Mouse (Mus musculus) heart, postnatal 10 days (tissue): Measurements from ENCODE around the gene Arid1b. TPM values are rescaled to one million over a fixed set of nuclear protein-coding genes. Genes with fewer than 3 reads are reported as not detected.

Experiments
- DNase-seq, 2 experiments: peaks; one replicate each; pipeline ENCODE4 v3.0.0; 2021
- intact Hi-C: fragments of 180-260 bp; cut with DNase I; formaldehyde crosslinking; loops from one replicate; pipeline ENCODE4 v1.15.1; 2025
- total RNA-seq, 2 experiments: library from RNA; stranded (reverse); gene quantifications; 2 replicates each; pipeline ENCODE4 v1.2.3; 2021

The Arid1b gene
- total RNA-seq, 2 experiments from 2014 or later = 38.9 to 41.4 TPM

DNA sequence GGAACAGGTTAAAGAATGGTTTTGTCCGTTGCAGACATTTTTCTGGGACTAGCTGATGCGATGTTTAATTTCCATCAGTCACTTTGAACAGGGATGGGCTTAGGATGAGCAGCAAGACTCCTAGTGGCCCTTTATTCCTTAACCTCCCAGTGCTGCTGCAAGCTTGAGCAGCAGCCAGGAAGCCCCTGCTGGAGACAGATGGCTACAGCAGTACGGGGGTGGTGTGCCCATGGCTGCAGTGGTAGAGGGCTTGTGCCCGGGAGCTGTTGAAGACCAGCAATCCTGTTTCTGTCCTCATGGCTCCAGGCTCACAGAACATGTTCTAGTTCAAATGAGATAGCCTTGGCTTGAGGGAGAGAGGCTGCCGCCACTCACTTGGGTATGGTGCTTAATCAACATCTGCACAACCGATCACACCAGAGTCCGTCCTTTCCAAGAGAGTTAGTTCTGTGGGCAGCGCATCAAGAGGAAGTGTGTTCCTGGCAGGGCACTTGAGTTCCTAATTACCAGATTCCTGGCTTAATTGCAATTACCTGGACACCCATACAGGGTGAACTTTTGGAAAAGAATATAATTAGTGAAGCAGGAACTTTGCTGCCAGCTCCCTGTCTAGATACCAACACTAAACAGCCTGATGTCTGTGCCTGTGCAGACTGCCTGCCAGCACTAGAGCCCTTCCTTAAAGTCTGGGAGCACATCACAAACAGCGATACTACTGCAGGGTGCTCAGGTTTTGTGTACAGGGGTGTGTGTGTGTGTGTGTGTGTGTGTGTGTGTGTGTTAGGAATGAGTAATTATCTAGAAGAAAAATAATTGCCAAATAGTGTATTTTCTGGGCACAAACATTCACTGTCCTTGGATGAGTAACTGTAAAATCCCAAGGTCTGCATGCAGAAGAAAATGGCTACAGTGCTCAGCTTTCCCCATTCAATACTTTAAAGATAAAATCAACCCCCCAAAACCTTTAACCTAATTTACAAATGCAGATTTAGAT is 224.0 kb downstream of the Arid1b start:
- intact Hi-C loops = no loop called here
- DNase-seq = no peak

- intact Hi-C loops = no loop called here
- DNase-seq = no peak
These were observed 224.9 kb downstream of the Arid1b start for GRCm38 (mm10) chr17:5218955-5219557.

DNA sequence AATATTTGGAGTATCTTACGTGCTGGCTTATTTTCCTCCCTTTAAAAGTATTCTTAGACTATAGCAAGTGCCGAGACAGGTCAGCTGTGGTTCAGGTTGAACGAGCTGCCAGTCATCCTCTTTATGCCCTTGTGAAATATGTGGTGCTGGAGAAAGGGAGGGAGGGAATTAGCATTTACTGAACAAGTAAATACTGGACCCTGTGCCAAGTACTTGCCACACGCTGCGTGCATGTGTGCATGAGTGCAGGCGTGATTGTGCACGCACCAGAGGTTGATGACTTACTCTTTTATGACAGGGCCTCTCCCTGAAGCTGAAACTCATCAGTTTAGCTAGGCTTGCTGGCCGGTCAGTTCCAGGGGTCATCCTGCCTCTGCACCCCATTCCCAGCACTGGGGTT is 226.9 kb downstream of the Arid1b start:
- intact Hi-C loops = no loop called here
- no peak for DNase-seq

DNA sequence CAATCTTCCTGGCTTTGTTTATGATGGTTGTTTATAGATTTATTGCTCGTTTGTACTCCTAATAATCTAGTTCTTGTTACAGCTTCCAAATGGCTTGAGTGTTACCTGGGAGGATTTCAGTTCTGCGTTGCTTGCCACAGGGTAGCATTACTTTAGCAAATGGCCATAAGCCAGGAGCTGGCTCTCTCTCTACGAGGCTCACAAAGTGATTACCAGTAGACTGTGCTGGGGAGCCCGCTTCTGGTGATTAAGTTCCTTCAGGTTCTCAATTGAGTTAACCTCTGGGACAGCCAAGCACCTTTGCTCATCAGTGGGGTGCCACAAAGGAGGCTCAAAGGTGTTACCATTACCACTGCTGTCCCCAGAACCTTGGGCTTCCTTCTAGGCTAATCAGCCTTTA is 227.4 kb downstream of the Arid1b start:
- intact Hi-C loops = no loop called here
- no peak for DNase-seq

- intact Hi-C loops = no loop called here
These were observed 228.7 kb downstream of the Arid1b start for GRCm38 (mm10) chr17:5222827-5223226.

GRCm38 (mm10) chr17:5224932-5225331 is 230.8 kb downstream of the Arid1b start:
- no peak for DNase-seq

More at GRCm38 (mm10) chr17:5222827-5223226, 228.7 kb downstream of the Arid1b start:
- no peak for DNase-seq

GRCm38 (mm10) chr17:5227136-5227535 is 233.0 kb downstream of the Arid1b start:
- DNase-seq = no peak
- intact Hi-C loops = no loop called here

More at GRCm38 (mm10) chr17:5224932-5225331, 230.8 kb downstream of the Arid1b start:
- intact Hi-C loops = no loop called here

- DNase-seq = no peak
- intact Hi-C loops = no loop called here
These were observed 234.0 kb downstream of the Arid1b start for GRCm38 (mm10) chr17:5227950-5228615.

DNA sequence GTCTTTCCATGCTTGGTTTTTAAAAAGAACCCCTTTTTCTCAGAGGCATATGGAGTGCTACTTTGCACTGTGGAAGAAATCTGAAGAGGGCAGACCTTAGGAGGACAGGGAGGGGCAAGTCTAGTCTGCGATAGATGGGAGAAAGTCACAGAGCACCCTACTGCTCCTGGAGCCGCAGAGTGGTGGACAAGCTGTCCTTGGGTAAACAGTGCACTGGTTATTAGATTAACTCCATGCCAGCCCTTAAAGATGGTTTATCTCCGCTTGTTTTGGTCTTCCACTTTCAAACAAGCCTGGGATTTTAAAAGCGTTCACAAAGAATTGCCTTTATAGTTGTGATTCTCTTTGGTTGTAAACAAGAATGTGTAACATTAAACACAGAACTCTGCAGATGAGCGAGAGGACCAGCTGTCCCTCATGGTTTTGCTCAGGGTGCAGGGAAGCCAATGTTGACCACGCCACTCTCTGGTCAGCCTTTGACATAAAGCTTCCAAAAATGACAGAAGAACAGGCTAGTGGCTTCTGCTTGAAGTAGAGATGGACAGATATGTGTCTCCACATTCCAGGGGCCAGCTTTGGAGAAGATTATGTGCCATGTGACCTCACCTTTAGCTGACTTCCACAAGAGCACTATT is 234.6 kb downstream of the Arid1b start:
- intact Hi-C loops = no loop called here

GRCm38 (mm10) chr17:5230063-5230462 is 235.9 kb downstream of the Arid1b start:
- no peak for DNase-seq
- intact Hi-C loops = no loop called here

More for the DNA sequence above, 234.6 kb downstream of the Arid1b start:
- DNase-seq = no peak

GRCm38 (mm10) chr17:5232180-5232579 is 238.0 kb downstream of the Arid1b start:
- no peak for DNase-seq
- intact Hi-C loops = no loop called here

GRCm38 (mm10) chr17:5233991-5234390 is 239.9 kb downstream of the Arid1b start:
- intact Hi-C loops = no loop called here
- no peak for DNase-seq

- no peak for DNase-seq
- intact Hi-C loops = no loop called here
These were observed 240.9 kb downstream of the Arid1b start for GRCm38 (mm10) chr17:5235057-5235456.

DNA sequence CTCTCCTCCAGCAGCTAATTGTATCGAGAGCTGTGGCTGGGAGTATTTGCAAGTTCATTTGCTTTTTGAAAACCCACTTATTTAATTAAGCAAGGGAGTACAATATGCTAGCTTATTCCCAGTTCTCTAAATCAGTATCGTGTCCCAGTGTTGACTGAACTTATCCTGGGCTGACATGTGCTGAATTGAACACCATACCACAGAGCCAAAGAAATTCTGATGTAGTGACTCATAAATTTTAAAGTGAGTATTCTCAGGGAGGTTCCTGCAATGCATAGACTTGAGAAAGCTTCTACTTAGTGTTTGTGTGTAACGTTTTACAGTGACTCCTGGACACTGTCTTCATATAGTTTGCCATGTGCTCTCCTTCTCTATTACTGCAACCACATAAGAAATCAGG is 243.6 kb downstream of the Arid1b start:
- DNase-seq = no peak
- intact Hi-C loops = no loop called here

GRCm38 (mm10) chr17:5238387-5239245 is 244.5 kb downstream of the Arid1b start:
- DNase-seq = no peak

DNA sequence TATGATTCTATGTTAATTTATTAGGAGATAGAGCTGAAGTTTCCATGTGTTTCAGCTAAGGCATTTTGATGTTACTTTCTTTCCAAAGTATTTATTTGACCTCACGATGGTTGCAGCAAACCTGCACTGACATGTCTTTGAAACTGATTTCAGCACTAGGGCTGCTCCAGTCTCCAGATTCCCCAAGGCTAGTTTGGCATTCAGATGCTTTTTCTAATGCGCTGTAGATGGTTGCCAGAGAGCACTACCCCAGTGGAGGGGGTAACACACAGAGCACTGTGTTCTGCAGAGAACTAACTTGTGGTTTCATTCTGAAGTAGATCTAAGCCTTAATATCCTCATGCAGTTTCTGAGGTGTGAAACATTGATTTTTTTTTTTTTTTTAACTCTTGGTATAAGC is 250.4 kb downstream of the Arid1b start:
- intact Hi-C loops = no loop called here
- no peak for DNase-seq

More at GRCm38 (mm10) chr17:5238387-5239245, 244.5 kb downstream of the Arid1b start:
- intact Hi-C loops = no loop called here

DNA sequence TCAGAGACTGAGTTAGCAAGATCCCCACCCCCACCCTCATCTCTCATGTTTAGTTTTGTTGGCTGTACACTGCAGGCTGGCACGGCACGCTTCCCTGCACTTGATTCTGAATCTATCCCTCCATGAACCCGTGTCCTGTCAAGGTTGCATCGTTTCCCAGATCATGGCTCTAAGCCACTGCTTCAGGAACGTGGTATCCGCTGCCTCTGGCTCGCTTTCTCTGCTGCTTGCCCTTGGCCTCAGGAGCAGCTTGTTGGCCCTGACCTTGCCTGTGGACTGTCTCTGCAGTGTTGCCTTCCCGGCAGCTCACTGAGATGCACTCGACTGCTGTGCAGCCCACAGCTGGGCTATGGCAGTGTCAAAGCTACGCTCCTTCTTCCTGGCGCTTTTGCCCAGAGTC is 252.6 kb downstream of the Arid1b start:
- peak; percentile 77 to 82 for DNase-seq
- intact Hi-C loops = loop anchor here (5.0 kb wide), 1 partner anchor 44 kb away; no protein-coding TSS in a partner anchor

- intact Hi-C loops = loop anchor here (5.0 kb wide), 1 partner anchor 45 kb away; no protein-coding TSS in a partner anchor
These were observed 253.1 kb downstream of the Arid1b start for GRCm38 (mm10) chr17:5247247-5247646.

DNA sequence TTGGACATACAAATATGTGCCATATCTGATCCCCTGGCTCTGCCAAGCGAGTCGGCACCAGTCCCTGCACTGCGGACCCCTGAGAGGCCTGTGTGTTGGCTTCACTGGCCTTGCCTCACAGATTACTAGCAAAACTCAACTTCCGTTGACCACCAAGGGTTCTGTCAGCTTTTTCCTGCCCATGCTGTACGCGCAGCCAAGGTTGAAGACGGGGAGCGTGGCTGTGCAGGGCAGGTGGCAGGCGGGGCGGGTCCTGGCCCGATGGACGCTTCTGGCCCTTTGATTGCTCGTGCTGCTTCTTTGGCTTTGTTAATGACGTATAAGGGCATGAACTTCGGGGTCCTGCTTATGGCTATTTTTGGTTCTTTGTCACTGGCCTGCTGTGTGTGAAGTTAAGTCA is 253.6 kb downstream of the Arid1b start:
- intact Hi-C loops = loop anchor here (5.0 kb wide), 1 partner anchor 45 kb away; no protein-coding TSS in a partner anchor
- DNase-seq = no peak

More at GRCm38 (mm10) chr17:5247247-5247646, 253.1 kb downstream of the Arid1b start:
- no peak for DNase-seq
